Mouse (Mus musculus) retina, postnatal 7 days (tissue): Measurements from ENCODE around the gene Gm20388.

ENCODE experiments used
- DNase-seq: peaks from one replicate; pipeline ENCODE4 v3.0.0-alpha.2; 2012; ENCODE audit warnings: low read depth, low spot score

Gene Gm20388

GRCm38 (mm10) chr8:123104046-123104767, 3193.6 kb downstream of the Gm20388 start:
- DNase-seq = no peak

GRCm38 (mm10) chr8:123105553-123106326, 3195.1 kb downstream of the Gm20388 start:
- DNase-seq = no peak

GRCm38 (mm10) chr8:123106531-123106930, 3195.9 kb downstream of the Gm20388 start:
- no peak for DNase-seq

DNA sequence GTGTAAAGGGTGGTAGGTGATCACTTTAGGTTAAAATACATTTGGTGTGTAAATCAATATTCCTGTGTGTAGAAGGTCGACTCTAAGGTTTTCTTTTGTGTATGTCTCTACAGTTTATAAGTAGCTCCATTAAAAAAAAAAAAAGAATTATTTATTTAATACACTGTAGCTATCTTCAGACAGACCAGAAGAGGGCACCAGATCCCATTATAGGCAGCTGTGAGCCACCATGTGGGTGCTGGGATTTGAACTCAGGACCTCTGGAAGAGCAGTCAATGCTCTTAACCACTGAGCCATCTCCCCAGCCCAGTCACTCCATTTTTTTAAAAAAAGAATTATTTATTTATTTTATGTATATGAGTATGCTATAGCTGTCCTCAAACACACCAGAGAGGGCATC, 3197.4 kb downstream of the Gm20388 start:
- DNase-seq = no peak

GRCm38 (mm10) chr8:123108953-123109352, 3198.3 kb downstream of the Gm20388 start:
- no peak for DNase-seq

DNA sequence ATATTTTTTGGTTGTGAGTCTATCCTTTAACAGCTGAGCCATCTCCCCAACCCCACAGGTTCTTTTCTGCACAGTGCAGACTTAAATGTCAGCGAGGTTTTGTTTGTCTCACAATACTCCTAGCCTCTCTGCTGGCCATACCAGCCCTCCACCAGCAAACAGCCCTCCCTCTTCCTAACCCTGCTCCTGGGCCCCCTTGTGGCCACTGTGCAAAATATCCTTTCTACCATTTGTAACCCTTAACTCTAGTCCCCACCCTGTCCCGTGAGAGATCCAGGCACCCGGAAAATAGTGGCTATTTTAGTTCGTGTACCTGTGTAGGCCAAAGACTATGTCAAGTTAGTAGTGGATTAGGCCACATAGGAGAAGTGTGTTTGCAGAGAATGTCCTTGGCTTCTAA, 3200.0 kb downstream of the Gm20388 start:
- peak; percentile 43 for DNase-seq

DNA sequence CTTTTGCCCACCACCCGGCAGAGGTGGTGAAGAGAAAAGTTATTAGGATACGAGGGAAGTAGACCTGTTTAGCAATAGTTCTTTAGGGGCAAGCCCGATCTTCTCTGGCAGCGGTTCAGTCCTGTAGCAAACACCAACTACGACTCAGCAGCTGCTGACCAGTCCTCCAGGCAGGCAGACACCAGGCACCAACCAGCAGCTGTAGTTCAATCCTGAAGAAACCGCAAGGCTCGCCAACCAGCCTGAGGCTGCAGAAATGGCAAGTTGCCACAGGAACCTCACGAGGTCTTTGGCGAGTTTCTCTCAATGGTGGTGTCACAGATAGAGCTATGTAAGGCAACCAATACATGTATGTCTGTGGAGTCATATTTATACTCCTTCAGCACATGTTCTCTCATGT, 3202.3 kb downstream of the Gm20388 start:
- DNase-seq = no peak

GRCm38 (mm10) chr8:123113908-123114469, 3203.3 kb downstream of the Gm20388 start:
- DNase-seq = no peak

GRCm38 (mm10) chr8:123114644-123115043, 3204.0 kb downstream of the Gm20388 start:
- no peak for DNase-seq

DNA sequence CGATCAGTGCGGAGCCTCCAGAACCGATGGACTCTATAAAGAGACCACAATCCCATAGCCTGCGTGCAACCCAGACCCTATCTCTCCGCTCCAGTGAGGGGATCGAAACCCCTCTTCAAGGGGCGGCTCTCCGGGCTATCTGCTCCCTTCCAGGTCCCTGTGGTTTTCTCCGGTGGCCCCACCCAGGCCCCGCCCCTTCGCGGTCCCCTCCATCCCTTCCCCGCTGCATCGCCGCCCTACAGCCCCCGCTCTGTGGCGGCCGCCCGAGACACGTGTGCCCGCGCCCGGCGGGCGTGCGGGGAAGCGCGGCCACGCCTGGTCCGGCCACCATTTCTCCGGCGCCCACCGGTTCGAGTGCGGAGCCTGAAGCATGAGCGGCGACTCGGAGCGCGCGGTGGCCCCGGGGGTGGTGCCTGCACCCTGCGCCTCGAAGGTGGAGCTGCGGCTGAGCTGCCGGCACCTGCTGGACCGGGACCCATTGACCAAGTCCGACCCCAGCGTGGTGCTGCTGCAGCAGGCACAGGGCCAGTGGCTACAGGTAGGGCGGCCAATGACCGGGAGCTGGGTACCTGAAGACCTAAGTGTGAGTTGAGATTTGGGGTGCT, 3206.6 kb downstream of the Gm20388 start, which contains the start of gene Cpne7:
Cpne7 (plus strand) TSS at position 248 of the 605 bp plus-strand sequence.
- no peak for DNase-seq

DNA sequence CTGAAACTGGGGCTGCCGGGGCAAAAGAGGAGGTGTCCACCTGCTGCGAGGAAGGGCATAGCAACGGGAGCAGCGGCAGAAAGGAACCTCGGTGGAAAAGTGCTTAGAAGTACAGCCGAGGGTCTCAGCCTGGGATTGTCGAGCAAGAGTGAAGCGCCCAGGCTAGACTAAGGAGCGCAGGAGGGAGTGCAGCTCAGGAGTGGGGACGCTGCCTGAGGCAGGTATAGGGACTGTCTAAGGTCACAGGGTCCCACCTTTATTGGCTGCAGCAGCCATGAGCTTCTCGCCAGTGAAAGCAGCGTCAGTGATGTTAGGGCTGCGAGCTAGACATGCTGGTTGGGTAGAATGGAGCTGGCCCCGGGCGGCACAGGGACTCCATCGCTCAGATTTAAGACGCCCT, 3207.1 kb downstream of the Gm20388 start:
- no peak for DNase-seq

DNA sequence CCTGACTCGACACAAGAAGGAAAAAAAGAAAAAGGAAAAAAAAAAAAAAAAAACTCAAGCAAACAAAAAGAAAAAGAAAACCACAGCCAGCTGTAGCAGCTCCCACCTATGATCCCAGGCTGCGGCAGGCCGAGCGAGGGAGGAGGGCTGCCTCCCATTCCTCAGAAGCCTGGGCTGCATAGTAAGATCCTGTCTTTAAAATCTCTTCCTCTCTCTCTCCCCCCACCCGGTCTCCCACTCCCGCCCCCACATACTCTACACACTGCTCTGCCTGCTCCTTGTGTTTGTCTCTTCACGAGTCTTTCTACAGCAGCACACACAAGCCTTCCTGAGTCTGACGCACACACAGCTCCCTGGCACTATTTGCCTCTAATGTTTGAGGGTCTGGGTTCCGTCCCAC, 3211.4 kb downstream of the Gm20388 start:
- no peak for DNase-seq

- no peak for DNase-seq
Observed at GRCm38 (mm10) chr8:123122670-123123069, 3212.0 kb downstream of the Gm20388 start.

DNA sequence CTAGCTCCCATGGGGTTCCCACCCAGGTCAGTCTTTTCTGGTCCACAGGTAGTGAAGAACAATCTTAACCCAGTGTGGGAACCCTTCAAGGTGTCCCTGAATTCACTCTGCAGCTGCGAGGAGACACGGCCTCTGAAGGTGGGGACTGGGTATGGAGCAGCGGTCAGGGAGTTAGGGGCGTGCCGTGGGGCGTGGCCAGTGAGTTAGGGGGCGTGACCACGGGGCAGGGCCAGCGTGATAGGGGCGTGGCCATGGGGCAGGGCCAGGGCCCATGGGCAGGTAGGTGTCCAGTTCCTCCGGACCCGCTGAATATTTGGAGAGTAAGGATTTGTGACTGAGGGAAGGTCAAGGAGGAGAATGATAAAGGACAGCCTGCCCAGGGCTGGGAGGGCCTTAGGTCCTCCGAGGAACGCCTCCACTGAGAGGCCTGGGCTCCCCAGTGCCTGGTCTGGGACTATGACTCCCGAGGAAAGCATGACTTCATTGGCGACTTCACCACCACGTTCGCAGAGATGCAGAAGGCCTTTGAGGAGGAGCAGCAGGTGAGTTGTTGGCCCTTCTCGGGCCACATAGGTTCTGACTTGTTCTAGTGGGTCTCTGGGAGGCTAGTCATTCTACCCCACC, 3215.7 kb downstream of the Gm20388 start:
- no peak for DNase-seq

DNA sequence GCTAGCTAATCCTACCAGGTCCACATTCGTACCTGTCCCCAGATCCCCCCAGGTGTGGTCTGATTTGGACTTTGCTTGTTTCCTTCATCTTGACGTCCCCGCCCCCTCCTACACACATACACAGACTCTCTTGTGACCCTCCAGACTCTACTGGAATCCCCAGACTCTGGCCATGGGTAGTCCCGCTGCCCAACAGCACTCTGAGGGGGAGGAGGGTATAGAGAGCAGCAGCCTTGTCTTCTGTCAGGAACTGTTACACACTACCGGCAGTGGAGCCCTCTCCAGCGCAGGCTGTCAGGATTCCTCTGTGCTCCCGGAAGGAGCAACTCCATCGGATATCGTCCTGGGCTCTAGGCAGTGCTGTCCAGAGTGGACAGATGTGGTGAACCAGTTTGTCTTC, 3220.4 kb downstream of the Gm20388 start:
- no peak for DNase-seq

DNA sequence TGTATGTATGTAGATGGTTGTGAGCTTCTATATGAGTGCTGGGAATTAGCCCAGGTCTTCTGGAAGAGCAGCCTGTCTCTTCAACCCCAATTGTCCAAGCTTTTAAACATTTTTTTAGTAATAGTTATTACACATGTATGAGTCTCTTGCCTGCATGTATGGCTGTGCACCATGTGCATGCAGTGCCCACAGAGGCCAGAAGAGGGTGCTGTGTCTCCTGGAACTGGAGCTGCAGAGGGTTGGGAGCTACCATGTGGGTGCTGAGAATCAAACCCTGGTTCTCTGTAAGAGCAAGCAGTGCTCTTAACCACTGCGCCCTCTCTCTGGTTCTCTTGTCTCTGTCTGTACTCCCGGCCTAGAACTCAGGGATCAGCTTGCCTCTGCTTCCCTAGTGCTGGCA, 3222.3 kb downstream of the Gm20388 start:
- DNase-seq = no peak

- DNase-seq = no peak
Observed at GRCm38 (mm10) chr8:123134149-123134713, 3223.6 kb downstream of the Gm20388 start.

- peak; percentile 73 for DNase-seq
Observed at GRCm38 (mm10) chr8:123135406-123135805, 3224.8 kb downstream of the Gm20388 start.

DNA sequence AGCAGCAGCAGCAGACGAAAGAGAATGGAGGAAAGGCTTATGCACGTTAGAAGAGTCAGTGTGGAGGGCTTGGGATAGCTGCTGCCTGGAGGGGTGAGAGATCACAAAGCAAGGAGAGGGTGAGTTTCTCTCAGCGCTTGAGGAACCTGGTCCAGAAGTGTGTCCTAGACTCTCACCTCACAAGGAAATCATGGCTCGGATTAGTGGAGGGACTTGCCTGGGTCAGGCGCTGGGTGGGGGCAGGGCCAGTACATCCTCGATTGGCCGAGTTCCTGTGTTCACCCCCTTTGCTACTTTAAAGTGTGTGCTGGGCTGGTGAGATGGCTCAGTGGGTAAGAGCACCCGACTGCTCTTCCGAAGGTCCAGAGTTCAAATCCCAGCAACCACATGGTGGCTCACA, 3225.2 kb downstream of the Gm20388 start:
- no peak for DNase-seq

DNA sequence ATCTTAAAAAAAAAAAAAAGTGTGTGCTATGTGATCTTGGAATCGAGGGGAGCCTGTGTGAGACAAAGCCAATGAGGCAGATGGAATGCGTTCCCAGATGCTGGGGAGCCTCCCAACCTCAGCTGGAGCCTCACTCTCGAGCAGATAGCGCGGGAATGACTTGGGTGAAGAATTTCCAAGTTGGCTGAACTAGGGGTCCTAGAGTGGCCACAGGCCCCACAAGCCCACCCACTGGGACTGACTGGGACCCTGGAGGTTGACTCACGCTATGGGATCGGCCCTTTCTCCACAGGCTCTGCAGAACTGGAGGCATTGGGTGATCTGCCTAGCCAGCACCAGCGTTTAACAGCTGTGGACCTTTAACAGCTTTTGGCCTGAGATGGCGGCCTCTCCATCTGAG, 3225.6 kb downstream of the Gm20388 start:
- DNase-seq = no peak

DNA sequence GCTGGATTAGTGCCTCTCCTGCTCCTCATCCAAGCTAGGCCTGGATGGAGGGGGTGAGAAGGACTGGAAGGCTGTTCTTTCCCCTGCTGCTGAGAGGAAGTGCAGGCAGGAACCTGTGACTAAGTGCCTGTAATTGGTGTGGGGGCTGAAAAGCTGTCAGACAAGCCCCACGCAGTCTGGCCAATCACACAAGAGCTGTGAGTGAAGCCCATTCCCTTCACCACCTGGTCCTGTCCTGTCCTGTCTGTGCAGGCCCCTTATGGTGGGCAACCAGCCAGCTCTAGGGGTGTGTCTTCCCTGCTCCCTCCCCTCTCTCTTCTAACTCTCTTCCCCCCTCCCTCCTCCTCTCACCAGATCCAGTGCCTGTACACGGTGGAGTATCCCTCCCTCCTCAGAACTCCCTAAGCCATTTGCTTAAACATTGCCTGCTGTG, 3227.0 kb downstream of the Gm20388 start:
- no peak for DNase-seq
